Mouse (Mus musculus) heart, embryonic 16.5 days (tissue): ENCODE data around the gene Dennd4b. TPM values are rescaled to one million over a fixed set of nuclear protein-coding genes. Genes with fewer than 3 reads are reported as not detected.

Experiments used
- ATAC-seq: fragments of 200-750 bp; cut with Nextera tagmentation; replicated peaks from 2 replicates; pipeline ENCODE4 v1.8.0; 2017; ENCODE audit warnings: moderate number of reproducible peaks; ENCODE audit not compliant: insufficient read depth, low FRiP score; ENCODE audit errors: extremely low read depth
- H3K27ac ChIP-seq: fragments of 300-500 bp; sonication (generic); 2 replicates; pipeline ENCODE4 v1.5.1; 2014; ENCODE audit warnings: mild to moderate bottlenecking, low read length, control low read depth, moderate library complexity
- H3K27me3 ChIP-seq: fragments of 300-500 bp; sonication (generic); 2 replicates; pipeline ENCODE4 v1.6.1; 2014; ENCODE audit warnings: low read length, mixed read lengths; ENCODE audit not compliant: control insufficient read depth, insufficient read depth
- H3K36me3 ChIP-seq: fragments of 300-500 bp; sonication (generic); 2 replicates; pipeline ENCODE4 v1.6.1; 2014; ENCODE audit not compliant: control insufficient read depth, insufficient read depth
- H3K4me1 ChIP-seq: fragments of 300-500 bp; sonication (generic); 2 replicates; pipeline ENCODE4 v1.6.1; 2014; ENCODE audit warnings: low read length, mixed read lengths; ENCODE audit not compliant: control insufficient read depth, insufficient read depth
- H3K4me2 ChIP-seq: fragments of 300-500 bp; sonication (generic); 2 replicates; pipeline ENCODE4 v1.6.1; 2014; ENCODE audit warnings: low read depth, mild to moderate bottlenecking, control low read depth, low read length
- H3K4me3 ChIP-seq: fragments of 300-500 bp; sonication (generic); 2 replicates; pipeline ENCODE4 v1.5.1; 2014; ENCODE audit warnings: mild to moderate bottlenecking, control low read depth, low read length
- H3K9ac ChIP-seq: fragments of 300-500 bp; sonication (generic); 2 replicates; pipeline ENCODE4 v1.6.1; 2014; ENCODE audit warnings: low read length, control low read depth
- H3K9me3 ChIP-seq: fragments of 300-500 bp; sonication (generic); replicated peaks from 2 replicates; pipeline ENCODE4 v1.6.1; 2016; ENCODE audit warnings: low read length; ENCODE audit not compliant: control insufficient read depth
- WGBS: fragments of 180-500 bp; shearing (Covaris S2); extraction: QIAGEN DNeasy Blood & Tissue Kit; methylation state at CpG from one replicate; pipeline ENCODE4 v1.1.7; 2014; 5-methylcytosine and 5-hydroxymethylcytosine counted together
- polyA plus RNA-seq: library from polyadenylated mRNA; unstranded; fragments of >200 nt; fragmentation: Nextera tagmentation; extraction: Ambion mirVana; gene quantifications from 2 replicates; pipeline ENCODE4 v1.2.1, GENCODE M21; 2015

The Dennd4b gene
- polyA plus RNA-seq, 1 experiment from 2014 or later, result 7.1 TPM

- H3K4me2 ChIP-seq, result no peak overlapping the region
- H3K27me3 ChIP-seq, result no peaks in the 10 kb centered on the region
- peaks cover 29% of the 10 kb centered on the region for H3K36me3 ChIP-seq
- no peak overlapping the region for H3K4me3 ChIP-seq
- no peak for ATAC-seq
- 87% methylated on average over 19 of the region's 19 CpGs for WGBS
- no peak overlapping the region for H3K9ac ChIP-seq
- H3K9me3 ChIP-seq, result no peaks in the 10 kb centered on the region
- peaks cover 8% of the 10 kb centered on the region for H3K4me1 ChIP-seq
- no peak overlapping the region for H3K27ac ChIP-seq
Measured at GRCm38 (mm10) chr3:90256731-90257530, 8.1 kb upstream of the Dennd4b start.

GRCm38 (mm10) chr3:90258521-90258920 is 6.5 kb upstream of the Dennd4b start:
- ATAC-seq, result no peak
- Histone ChIP-seq H3K9ac (no peak overlapping the region), H3K4me3 (no peak overlapping the region), H3K27ac (no peak overlapping the region), H3K4me1 (peaks cover 8% of the 10 kb centered on the region), H3K9me3 (no peaks in the 10 kb centered on the region), H3K4me2 (no peak overlapping the region), H3K27me3 (no peaks in the 10 kb centered on the region), H3K36me3 (peaks cover 38% of the 10 kb centered on the region)
- 91% methylated on average over 4 of the region's 4 CpGs for WGBS

GRCm38 (mm10) chr3:90263121-90263771 is 1.7 kb upstream of the Dennd4b start:
- peaks cover 38% of the 10 kb centered on the region for H3K36me3 ChIP-seq
- H3K4me2 ChIP-seq, result no peak overlapping the region
- no peak for ATAC-seq

DNA sequence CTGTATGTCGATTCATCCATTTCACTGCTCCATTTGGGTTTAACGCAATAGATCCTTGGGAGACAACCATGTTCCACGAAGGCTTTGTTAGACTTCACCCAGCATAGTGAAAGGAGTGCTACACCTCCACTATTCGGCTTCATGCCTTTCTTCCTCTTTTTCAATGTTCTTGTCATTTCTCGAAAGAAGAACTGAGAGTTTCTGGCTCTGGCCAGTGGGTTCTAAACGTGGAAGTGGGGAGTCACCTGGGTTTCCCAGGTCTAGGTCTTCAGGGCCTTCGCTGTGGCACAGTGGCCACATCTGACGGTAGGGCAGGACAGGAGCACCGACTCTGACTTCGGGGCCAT is 325 bp upstream of the Dennd4b start:
- peaks cover 37% of the 10 kb centered on the region for H3K36me3 ChIP-seq
- peak overlapping the region; percentile 88 for H3K4me2 ChIP-seq
- peak overlapping the region; percentile 96 for H3K9ac ChIP-seq
- ATAC-seq, result no peak
- H3K9me3 ChIP-seq, result no peaks in the 10 kb centered on the region
- peaks cover 16% of the 10 kb centered on the region for H3K4me1 ChIP-seq
- no peaks in the 10 kb centered on the region for H3K27me3 ChIP-seq
- WGBS, result 33% methylated on average over 10 of the region's 10 CpGs
- H3K27ac ChIP-seq, result peak overlapping the region; percentile 99
- peak overlapping the region; percentile 81 for H3K4me3 ChIP-seq

More at GRCm38 (mm10) chr3:90263121-90263771, 1.7 kb upstream of the Dennd4b start:
- 90% methylated on average over 5 of the region's 5 CpGs for WGBS
- Histone ChIP-seq H3K9me3 (no peaks in the 10 kb centered on the region), H3K4me1 (peaks cover 16% of the 10 kb centered on the region), H3K27me3 (no peaks in the 10 kb centered on the region), H3K27ac (no peak overlapping the region), H3K4me3 (no peak overlapping the region), H3K9ac (no peak overlapping the region)

- Histone ChIP-seq H3K4me2 (peak overlapping the region; percentile 88), H3K9me3 (no peaks in the 10 kb centered on the region), H3K4me1 (peaks cover 16% of the 10 kb centered on the region), H3K9ac (peak overlapping the region; percentile 96), H3K27ac (peak overlapping the region; percentile 99), H3K27me3 (no peaks in the 10 kb centered on the region), H3K36me3 (peaks cover 25% of the 10 kb centered on the region), H3K4me3 (peak overlapping the region; percentile 81)
- peak; percentile 53 for ATAC-seq
- WGBS, result 14% methylated on average over 16 of the region's 16 CpGs
Measured at GRCm38 (mm10) chr3:90265932-90266741, 1.2 kb downstream of the Dennd4b start.

- Histone ChIP-seq H3K27ac (peak overlapping the region; percentile 99), H3K9ac (peak overlapping the region; percentile 96), H3K4me2 (peak overlapping the region; percentile 88), H3K4me1 (peaks cover 16% of the 10 kb centered on the region), H3K27me3 (no peaks in the 10 kb centered on the region), H3K36me3 (peaks cover 20% of the 10 kb centered on the region), H3K4me3 (peak overlapping the region; percentile 81), H3K9me3 (no peaks in the 10 kb centered on the region)
- WGBS, result 92% methylated on average over 20 of the region's 20 CpGs
- no peak for ATAC-seq
Measured at GRCm38 (mm10) chr3:90266901-90267775, 2.2 kb downstream of the Dennd4b start.

GRCm38 (mm10) chr3:90268190-90268589 is 3.2 kb downstream of the Dennd4b start:
- H3K27me3 ChIP-seq, result no peaks in the 10 kb centered on the region
- no peak overlapping the region for H3K4me2 ChIP-seq
- H3K4me1 ChIP-seq, result peaks cover 16% of the 10 kb centered on the region
- H3K36me3 ChIP-seq, result peaks cover 25% of the 10 kb centered on the region
- H3K4me3 ChIP-seq, result no peak overlapping the region
- H3K27ac ChIP-seq, result no peak overlapping the region
- no peak overlapping the region for H3K9ac ChIP-seq
- WGBS, result 93% methylated on average over 11 of the region's 11 CpGs
- ATAC-seq, result no peak
- H3K9me3 ChIP-seq, result no peaks in the 10 kb centered on the region

GRCm38 (mm10) chr3:90268971-90269370 is 4.0 kb downstream of the Dennd4b start:
- no peak for ATAC-seq
- Histone ChIP-seq H3K27me3 (no peaks in the 10 kb centered on the region), H3K36me3 (peaks cover 22% of the 10 kb centered on the region), H3K4me1 (peaks cover 16% of the 10 kb centered on the region), H3K9ac (no peak overlapping the region), H3K9me3 (no peaks in the 10 kb centered on the region), H3K27ac (no peak overlapping the region), H3K4me2 (no peak overlapping the region), H3K4me3 (no peak overlapping the region)
- WGBS, result 88% methylated on average over 16 of the region's 16 CpGs
